Mouse (Mus musculus) C2C12 (cell line): ENCODE results near the gene Fbrsl1.

Experiments
- CTCF ChIP-seq: IDR thresholded peaks from one replicate; pipeline ENCODE4 v1.5.1; 2011; ENCODE audit not compliant: control insufficient read depth, insufficient read depth, insufficient read length
- FOSL1 ChIP-seq: IDR thresholded peaks from one replicate; pipeline ENCODE4 v1.8.0; 2011; ENCODE audit warnings: mild to moderate bottlenecking, low read length; ENCODE audit not compliant: poor library complexity, insufficient read depth, severe bottlenecking
- MAX ChIP-seq: IDR thresholded peaks from one replicate; pipeline ENCODE4 v1.6.1; 2011; ENCODE audit warnings: mild to moderate bottlenecking, control low read depth
- MYOD1 ChIP-seq: IDR thresholded peaks from one replicate; pipeline ENCODE4 v1.6.1; 2011; ENCODE audit warnings: low read depth; ENCODE audit not compliant: control insufficient read depth, insufficient read length
- MYOG ChIP-seq: IDR thresholded peaks from one replicate; pipeline ENCODE4 v1.6.1; 2011; ENCODE audit not compliant: control insufficient read depth, insufficient read length; ENCODE audit errors: extremely low read depth
- USF1 ChIP-seq: IDR thresholded peaks from one replicate; pipeline ENCODE4 v1.6.1; 2011; ENCODE audit warnings: low read depth, mild to moderate bottlenecking, control low read depth, moderate library complexity

DNA sequence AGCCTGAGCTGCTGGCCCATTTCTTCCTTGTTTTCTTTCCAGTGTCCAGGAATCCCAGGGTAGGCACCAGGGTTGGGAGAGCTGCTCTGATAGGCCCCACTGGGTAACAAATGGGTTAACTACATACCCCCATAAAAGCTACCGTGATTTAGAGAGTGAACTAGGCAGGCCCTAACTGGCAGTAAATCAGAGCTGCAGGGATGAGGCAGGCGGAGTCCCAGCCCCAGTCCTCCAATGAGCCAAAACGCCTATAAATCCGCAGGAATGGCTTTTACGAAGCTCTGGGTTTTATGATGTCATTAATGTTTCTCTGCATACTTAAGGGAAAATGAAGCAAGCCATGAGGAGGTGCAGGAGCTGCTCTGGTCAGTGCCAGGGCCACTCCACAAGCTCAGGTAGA, 33.3 kb downstream of the Fbrsl1 start:
- no peak for TF ChIP-seq CTCF
- no peak for TF ChIP-seq MYOG
- TF ChIP-seq USF1: no peak
- no peak for TF ChIP-seq MYOD1
- no peak for TF ChIP-seq MAX
- TF ChIP-seq FOSL1: no peak
